Mouse (Mus musculus) cerebellum, postnatal 4 days (tissue): ENCODE data around the gene Mcam.

Source experiments
- DNase-seq, 2 experiments: peaks; one replicate each; pipeline ENCODE4 v3.0.0; 2022; ENCODE audit warnings: low spot score in 2 of 2, mixed read lengths in 1 of 2

The Mcam gene

GRCm38 (mm10) chr9:44135731-44136411 is 1.6 kb downstream of the Mcam start:
- no peak for DNase-seq

- DNase-seq, result no peak
Observed at GRCm38 (mm10) chr9:44137846-44138245, 3.6 kb downstream of the Mcam start.

DNA sequence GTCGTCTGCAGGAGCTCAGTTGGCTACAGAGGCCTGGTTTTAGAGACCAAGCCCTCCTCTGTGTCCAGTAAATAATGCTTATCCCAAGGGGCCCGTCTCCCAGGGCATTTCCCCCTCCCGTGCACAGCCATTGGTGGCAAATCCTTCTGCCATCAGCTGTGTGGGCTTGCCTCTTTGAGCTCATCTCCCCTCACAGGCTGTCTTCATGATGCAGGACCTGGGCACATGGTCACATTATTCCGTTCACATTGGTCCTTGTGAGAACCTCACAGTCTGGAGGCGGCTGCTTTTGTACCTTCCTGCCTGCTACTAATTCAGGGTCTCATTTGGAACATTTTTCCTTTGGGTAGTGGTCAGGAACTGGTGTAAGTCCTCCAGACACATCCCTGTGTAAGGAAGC is 7.7 kb downstream of the Mcam start:
- DNase-seq, result no peak

GRCm38 (mm10) chr9:44143421-44143820 is 9.2 kb downstream of the Mcam start:
- DNase-seq, result no peak

GRCm38 (mm10) chr9:44144023-44144717 is 9.9 kb downstream of the Mcam start:
- DNase-seq, result no peak

- DNase-seq, result no peak
Observed at GRCm38 (mm10) chr9:44144718-44145060, 10.4 kb downstream of the Mcam start.

DNA sequence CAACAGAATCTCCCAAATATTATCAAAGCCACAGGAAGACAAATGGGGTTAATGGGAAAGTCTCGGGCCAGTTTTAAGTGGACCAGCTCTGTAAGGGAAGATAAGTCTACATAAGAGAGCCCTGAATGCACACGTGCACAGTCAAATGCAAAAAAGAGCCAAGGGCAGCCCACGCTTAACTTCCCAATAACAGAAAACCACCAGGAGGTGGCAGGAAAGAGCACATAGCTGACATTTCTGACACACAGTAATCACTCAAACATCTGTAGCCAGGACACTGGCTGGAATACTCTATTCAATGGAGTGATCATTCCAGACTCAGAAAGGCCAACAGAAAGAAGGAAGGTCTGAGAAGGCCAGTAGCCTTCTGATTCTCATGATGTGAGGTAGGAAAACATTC is 13.0 kb downstream of the Mcam start:
- DNase-seq, result no peak

DNA sequence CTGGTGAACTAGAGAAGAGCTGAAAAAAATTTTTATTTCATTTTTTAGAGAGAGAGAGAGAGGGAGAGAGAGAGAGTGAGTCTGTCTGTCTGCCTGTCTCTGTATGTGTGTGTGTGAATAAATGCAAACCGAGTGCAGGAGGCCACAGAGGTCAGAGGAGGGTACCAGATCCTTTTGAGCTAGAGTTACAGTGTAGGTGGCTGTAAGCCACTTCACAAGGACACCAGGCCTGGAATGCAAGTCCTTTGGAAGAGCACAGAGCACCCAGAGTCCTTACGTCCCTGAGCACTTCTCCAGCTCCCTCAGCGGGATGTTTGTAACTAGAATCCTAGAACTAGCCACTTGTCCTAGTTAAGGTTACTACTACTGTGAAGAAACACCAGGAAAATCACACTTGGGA is 25.6 kb downstream of the Mcam start:
- no peak for DNase-seq

DNA sequence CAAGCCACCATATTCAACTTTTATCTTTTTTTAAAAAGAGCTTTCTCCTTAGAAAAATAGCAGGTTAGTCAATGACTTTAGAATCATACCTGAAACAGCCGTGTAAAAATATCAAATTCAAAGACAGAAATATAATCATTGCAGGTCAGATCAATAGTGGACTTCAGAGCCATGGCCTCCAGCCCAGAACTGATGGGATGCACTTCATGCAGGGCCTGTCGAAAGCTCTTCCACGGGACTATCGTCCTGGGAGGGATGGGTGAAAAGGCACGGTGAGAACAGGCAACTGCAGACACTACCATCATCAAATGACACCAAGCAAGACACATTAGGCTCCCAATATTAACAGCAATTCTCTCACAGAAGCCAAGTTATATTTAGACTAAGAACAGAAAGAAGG is 34.7 kb downstream of the Mcam start:
- no peak for DNase-seq

DNA sequence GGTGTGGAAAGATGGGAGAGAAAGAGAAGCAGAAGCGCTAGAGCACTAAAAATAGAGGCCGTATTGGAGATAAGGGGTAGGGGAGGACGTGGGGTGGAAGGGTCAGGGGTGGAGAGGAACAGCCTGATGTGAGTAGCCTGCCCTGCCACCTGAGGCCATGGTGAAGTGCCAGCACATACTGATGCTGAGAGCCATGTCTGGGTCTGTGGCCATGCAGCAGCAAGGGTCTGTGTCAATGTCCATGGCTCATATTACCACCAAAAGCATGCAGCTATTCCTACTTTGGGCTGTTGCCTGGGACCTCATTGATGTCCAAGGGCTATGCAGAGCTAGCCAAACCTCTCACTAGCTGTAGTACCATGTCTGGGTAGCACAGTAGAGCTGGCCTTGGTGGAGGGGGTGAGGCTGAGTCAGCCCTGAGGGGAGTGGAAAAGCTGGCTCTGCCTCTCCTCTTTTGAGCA is 36.5 kb downstream of the Mcam start:
- no peak for DNase-seq

DNA sequence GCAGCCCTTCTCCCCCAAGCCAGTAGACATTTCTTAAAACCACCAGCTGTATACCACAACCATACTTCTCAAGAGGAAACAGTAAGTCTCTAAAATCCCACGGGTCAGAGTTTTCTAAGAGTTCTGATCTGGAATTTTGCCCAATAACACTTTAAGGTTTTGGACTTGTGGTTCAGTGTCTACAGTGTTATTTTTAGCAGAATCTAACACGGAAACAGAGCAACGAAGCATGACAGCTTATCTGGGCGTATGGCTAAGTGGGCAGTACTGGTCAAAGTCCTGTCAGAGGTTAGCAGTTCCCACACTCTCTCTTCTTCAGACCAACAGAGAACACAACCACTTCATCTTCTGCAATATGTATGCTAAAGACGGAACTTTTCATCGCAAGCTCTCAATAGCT is 41.3 kb downstream of the Mcam start:
- no peak for DNase-seq

DNA sequence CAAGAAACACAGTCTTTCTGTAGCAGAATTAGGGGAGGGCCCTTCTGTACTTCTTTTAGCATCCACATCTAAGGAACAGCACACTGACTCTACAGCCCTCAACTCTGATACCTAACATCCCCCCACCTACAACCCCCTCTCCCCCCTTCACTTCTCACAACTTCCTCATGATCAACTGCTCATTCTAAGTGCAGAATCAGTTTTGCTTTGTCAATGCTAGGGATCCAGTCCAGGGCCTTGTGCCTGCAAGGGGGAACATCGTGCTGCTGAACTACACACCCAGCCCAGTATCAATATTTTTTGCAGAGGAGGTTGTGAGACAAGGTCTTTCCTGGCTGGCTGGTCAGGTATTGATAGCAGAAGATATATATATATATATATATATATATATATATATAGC is 41.7 kb downstream of the Mcam start:
- DNase-seq, result no peak

GRCm38 (mm10) chr9:44177405-44177804 is 43.1 kb downstream of the Mcam start:
- DNase-seq, result no peak

DNA sequence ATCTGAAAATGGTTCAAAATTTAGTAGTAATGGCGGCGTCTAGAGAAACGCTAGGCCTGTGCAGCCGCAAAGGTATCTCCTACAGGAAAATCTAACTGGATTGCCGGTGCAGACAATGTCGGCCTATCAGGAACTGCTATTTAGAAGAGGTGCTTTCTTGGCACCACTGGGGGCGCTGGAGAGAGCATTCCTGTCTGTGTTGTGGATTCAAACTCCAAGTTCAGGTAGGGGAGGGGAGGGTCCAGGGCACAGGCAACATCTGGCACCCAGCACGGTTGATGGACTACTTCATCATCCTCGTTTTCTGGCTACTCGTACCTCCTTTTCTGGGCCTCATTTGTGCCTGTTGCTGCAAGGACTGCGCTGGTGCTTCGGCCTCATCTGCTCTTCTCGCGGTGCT is 44.1 kb downstream of the Mcam start:
- DNase-seq, result no peak

DNA sequence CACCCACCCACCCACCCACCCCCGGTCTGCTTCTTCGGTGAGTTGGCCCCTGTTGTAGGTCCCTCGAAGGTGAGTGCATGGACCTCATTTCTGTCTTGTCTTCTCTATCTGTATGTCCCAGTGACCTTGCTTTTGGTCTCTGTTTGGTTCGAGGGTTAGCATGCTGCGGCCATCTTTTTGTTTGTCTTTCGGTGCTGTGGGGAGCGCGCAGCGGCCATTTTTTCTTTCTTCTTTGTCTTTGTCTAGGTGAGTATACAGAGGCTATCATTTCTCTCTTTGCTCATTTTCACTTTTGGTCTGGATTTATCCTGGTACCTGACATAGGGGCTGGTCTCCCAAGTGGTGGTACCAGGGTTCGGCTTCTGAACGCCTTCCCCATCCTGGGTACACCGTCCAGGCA is 44.5 kb downstream of the Mcam start:
- no peak for DNase-seq

GRCm38 (mm10) chr9:44181537-44181936 is 47.3 kb downstream of the Mcam start:
- no peak for DNase-seq

DNA sequence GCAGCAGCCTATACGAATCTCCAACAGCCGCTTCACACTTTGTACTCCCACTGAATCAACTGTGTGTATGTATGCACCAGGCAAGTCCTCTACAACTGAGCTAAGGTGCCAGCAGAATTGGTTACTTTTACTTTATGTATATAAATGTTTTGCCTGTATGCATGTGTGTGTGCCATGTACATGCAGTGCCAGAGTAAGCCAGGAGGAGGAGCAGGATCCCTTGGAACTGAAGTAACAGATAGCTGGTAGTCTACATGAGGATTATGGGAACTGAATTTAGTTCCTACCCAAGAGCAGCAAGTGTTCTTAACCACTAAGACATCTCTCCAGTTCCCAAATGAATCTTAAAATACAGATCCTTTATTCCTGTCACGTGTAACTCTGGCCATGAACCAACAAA is 48.0 kb downstream of the Mcam start:
- peak in 1 of 2 experiments; percentile 8 for DNase-seq

DNA sequence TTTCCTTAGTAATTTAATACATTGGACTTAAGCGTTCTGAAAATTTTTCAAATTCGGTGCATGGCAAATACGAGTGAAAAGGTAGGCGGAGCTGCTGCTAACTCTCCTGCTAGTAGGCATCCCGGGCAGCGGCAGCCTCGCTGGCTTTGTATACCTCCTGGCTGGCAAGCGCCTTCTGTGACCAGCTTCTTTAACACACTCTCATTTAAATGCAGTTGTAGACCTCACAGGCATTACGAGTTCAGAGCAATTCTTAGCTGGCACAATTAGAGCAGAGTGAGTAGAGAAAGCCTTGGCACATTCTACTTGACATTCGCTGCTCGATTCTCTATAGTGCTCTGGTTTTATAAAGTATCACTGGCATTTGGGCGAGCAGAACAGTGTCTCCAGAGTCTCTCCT is 54.0 kb downstream of the Mcam start:
- DNase-seq, result no peak

- DNase-seq, result no peak
Observed at GRCm38 (mm10) chr9:44191166-44191565, 56.9 kb downstream of the Mcam start.

DNA sequence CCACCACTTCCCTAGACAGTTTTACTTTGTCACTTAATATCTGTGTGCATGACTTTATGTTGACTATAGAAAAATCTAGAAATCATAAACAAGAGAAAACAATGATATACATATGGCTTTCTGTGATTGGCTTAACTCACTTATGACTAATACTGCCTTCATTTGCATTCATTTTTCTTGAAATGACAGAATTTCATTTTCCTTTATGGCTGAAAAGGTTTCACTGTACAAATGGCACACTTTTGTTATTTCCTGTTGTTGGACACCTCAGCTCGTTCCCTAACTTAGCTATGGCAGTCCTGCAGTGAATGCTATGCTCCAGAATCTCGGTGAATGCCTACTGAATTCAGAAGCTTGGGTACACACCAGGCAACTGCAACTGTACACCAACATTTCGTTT is 58.0 kb downstream of the Mcam start:
- DNase-seq, result no peak
